Mouse (Mus musculus) adipocyte (in vitro differentiated cells): ENCODE results near the gene Snu13.

Experiments
- DNase-seq: peaks from one replicate; pipeline ENCODE4 v3.0.0-alpha.2; 2016; ENCODE audit warnings: low spot score

Snu13 gene

DNA sequence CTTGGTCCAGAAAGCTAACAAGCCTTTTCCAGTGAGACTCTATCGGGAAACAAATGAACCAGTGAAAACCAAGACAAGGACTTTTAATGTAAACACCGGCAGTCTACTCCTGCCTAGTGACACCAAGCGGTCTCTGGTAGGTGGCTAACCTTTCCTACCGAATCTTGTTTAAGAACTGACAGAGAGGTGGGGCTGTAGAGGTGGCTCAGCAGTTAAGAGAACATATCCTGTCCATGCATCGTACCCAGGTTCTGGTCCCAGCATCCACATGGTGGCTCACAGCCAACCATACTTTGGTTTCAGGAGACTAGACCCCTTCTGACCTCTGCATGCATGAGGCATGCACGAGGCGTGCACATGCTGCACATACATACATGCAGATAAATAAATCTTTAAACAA lies 20.1 kb downstream of the Snu13 start:
- no peak for DNase-seq

DNA sequence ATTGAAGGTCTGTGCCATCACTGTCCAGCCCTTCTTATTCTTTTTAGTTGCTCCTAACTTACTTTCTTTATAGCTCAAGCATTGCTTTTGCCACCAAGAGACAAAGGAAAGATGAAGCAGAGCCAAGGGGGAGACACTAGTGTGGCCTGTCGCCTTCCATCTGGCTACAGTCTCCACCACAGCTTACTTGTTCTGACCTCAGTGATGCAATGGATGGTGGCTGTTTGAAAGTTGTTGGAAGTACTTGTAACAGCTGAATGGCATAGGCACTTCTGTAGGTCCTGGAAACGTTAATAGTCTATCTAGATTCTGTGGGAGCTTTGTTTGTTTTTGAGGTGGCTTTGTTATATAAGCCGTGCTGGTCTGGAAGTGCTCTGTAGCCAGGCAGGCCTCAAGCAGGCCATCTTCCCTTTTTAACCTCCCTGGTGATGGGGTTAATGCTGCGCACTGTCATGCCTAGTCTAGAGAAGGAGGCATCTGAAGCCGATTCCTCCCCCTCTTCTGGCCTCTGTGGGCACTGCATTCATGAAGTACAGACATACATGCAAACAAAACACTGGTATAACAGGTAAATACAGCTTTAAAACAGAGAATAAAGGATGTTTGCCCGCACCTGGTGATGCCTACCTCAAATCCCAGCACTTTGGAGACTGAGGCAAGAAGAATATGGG lies 23.3 kb downstream of the Snu13 start:
- DNase-seq, result no peak

DNA sequence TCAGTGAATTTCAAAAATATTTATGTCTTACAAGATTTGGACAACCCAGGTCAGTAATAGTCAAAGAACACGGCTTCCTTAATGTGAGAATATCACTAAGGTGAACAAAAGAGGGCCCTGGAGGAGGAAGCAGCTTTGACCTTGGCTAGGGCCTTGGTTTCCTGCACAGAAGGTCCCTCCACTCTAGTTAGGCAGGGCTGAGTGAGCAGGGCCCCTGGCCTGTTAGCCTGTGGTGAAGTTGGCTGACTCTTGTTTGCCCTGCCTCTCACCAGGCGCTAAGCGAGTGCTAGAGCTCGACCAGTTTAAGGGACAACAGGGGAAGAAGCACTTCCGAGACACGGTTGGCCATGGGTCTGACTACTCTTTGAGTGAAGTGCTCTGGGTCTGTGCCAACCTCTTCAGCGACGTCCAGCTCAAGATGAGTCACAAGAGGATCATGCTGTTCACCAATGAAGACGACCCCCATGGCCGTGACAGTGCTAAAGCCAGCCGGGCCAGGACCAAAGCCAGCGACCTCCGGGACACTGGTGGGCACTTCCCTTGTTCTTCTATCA lies 24.8 kb downstream of the Snu13 start:
- no peak for DNase-seq

DNA sequence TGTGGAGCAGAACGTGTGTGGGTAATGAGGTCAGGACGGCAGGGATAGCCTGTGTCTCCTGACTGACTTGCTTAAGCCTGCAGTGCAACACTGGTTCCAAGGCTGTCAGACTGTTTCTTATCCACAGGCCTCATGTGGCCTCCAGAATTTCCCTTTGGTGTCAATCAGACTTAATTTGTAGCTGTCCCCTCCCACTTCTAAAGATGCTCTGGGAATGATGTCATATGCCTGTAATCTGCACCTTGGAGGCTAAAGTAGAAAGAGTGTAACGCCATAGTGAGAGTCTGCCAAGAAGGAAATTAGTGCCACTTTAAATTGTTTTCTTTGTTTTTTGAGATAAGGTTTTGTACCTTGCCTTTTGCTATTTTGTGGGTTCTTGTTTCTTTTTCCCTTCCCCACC lies 28.1 kb downstream of the Snu13 start:
- DNase-seq, result no peak

DNA sequence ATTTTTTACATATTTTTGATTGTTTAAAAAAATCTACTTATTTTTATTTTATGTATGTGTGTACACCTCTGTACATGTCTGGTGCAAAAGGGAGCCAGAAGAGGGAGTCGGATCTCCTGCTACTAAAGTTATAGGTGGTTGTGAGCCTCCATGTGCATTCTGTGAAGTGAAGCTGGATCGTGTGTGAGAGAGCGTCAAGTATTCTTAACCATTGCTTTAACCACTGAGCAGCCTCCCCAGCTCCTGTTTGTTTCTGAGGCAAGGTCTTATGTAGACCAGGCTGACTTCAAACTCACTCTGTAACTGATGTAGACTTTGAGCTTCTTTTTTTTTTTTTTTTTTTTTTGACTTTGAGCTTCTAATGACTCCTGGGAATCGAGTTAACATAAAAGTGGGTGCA lies 29.9 kb downstream of the Snu13 start:
- no peak for DNase-seq

DNA sequence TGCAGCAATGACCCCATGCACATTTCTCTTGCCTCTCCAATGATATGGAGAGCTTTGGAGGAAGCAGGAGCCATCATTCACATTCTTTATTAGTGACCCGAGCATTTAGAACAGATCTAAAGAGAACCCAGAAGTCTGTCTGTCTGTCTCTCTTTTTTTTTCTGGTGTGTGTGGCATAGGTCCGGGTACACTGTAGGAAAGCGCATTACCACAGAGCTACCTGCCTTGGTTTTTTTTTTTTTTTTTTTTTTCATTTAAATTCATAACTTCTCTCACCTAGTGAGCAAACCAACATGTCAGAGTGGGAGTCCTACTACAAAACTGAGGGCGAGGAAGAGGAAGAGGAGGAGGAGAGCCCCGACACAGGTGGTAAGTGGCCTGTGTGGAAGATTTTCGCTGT lies 30.6 kb downstream of the Snu13 start:
- no peak for DNase-seq

DNA sequence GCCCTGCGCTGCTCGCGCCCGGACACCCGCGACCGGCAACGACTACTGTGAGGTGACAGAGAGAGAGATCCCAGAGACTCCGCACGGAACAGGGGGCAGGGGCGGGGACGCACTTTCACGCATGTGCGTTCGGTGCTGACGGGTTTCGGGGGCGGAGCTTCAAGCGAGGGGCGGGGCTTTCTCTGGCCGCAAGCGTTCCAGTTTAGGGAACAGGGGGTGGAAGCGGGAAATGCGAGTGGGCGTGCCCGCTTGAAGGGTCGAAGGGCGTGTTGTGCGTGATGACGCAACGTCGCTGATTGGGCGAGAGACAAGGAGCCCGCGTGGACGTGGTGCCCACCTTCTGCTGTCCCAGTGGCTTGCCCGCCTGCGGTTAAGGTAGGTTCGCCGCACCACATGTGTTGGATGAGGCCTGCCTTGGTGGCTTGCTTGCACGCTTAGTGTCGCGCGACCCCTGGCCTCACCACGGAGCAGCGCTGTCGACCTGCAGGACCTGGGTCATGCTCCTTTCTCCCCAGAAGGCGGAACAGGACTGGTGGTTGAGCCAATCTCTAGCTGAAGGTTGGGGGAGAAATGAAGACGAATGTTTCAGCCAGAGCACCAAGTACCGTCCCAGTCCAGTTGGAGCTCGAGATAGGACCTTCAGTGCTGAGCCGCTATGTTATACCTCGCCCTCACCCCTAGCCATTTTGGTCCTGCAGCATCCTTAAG lies 31.1 kb downstream of the Snu13 start:
- peak; percentile 97 for DNase-seq

DNA sequence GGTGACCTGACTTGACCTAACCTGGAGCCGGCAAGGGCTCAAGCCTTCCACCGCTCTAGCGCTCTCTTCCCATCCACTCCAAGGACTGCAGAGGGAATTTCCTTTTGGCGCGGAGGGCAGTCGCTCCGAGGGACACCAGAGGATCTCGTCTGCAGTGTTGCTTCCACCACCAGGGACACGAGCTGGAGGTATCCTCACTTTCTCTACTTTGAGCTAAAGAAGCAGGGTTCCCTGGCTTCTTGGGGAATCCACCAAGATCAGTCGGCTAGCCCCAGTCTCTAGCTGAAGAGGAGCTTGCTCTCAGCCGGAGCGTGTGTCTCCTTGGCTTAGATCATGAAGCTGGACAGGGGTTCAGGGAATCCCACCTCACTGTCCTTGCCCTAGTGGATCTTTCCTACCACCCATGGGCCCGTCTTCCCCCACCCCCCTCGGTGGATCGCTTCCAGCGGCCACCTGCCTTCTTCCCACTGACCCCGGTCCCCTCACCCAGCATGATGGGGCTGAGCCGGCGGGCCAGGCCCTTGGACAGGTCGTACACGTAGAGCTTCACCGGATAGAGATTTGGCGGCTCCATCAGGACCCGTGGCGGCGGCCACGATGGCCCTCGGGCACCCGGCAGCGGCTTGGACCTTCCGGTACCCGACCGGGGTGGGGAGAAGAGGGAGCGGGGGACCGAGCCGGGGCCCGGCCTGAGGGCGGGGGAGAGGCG lies 31.9 kb downstream of the Snu13 start:
- DNase-seq, result peak; percentile 42

DNA sequence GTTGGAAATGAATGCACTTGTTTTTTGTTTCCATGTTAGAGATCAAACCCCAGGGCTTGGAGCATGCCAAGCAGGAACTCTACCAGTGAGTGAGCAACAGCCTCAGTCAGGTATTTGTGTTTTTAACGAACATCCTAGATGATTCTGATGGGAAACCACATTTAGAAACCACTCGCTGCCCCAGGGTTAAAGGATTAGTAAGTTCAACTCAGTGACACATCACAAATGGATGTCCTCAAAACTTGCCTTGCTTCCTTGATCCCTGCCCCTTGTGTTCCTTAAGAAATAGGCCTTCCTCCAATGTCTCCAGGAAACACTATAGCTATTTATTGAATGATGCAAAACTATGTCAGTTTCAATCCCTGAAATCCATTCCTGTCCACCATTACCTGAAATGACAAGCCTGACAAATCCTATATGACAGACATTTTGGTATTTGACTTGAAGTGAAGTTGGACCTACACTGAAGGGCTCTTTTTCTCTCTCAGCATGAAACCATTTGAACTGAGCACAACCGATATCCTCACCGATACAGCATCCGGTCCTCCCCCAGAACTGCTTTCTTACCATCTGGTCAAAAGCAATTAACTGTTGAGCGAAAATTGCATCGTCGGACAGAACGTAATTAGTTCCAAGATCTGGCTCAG lies 32.5 kb downstream of the Snu13 start:
- peak; percentile 16 for DNase-seq

DNA sequence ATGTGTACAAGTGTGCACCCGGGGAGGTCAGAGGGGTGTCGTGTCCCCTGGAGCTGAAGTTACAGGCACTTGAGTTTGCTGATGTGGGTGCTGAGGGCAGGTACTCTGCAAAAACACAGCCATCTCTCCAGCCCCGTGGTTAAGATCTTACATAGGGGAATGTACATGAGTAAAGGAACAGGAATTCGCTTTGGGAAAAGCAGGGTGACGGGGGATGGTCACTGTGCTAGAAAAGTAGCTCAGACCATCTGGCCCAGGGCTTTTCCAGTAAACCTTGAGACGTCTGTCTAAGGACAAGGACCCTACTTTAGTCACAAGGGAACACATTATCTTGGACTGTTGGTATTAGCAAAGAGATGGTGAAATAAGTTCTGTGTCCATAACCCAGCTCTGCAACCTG lies 35.5 kb downstream of the Snu13 start:
- DNase-seq, result no peak

DNA sequence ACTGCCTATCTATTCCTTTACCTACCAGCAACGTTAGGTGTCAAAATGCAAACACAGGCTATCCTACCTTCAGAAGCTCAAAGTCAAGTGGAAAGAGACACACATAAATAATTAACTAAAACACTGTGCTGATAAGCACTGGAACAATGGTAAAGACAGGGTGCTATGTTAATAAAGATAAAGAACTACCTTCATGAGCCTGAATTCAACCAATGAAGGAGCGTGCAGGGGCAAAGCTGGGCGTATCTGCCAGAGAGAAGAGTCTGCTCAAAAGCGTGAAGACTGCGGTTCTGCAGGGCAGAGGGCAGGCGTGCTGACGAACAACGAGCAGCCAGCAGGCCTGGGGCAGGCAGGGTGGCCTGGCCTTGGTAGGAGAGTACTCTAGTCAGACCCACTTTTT lies 43.1 kb downstream of the Snu13 start:
- no peak for DNase-seq

DNA sequence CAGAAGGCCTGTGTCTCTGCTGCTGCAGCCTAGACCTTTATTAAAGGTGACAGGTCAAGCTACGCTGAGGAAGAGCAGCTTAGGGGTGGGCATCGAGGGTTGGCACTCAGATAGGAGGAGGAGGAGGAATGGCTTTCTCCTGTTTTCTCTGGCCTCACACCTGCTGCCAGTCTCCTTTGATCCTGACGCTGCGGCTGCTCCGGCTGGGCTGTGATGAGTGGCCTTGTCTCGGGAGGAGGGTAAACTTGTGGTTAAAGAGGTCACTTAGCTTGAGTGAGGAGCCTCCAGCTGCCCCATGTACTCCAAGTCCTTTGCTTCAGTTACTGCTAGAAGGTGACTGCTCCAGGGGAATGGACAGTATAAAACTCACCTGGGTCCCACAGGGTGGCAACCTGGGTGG lies 53.4 kb downstream of the Snu13 start:
- DNase-seq, result no peak

DNA sequence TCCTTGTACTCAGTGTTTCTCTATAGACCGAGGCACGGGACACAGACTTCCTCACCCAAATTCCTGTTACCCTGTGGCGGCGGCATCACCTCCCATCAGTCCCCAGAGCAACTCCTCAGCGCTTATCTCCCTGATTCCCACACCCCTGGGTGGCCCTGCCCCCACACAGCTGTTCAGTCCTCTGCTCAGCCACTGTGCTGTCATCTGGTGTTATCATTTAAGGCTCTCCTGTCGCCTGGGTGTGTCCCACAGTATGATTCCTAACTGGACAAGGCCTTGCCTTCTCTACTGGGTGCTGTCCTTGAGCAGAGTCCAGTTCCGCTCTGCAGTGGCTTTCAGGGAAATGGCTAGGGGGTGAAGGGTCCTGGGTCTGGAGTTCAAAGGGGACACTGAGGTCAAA lies 56.8 kb downstream of the Snu13 start:
- DNase-seq, result no peak
